Mouse (Mus musculus): Measurements from ENCODE around the gene Lix1l.

DNA sequence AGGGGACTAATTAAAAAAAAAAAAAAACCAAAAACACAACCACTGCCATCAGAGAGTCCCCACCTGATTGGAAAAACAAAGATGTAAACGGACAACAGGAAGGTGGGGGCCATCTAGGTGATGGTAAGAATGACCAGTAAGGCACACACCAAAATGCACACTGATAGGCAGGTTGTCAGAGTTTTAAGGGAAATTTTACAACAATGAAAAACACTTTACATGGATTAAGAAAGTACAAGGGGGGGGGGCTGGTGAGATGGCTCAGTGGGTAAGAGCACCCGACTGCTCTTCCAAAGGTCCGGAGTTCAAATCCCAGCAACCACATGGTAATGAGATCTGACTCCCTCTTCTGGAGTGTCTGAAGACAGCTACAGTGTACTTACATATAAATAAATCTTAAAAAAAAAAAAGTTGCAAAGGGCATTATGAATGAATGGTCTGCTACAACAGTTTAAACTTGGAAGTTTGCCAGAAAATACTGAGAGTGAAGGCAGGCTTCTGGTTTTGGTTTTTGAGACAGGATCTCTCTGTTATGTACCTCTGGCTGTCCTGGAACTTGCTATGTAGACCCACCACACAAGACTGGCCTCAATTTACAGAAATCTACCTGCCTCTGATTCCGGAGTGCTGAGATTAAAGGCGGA, 67.6 kb downstream of the Lix1l start:
- TF ChIP-seq CTCF (IDR thresholded peaks at IDR 0.05; ENCODE audit: low read depth): no peak
- TF ChIP-seq EP300 (IDR thresholded peaks at IDR 0.05; ENCODE audit: low read depth): no peak
